Mouse (Mus musculus) limb, embryonic 12.5 days (tissue): Measurements from ENCODE around the gene Rap1b. TPM values are rescaled to one million over a fixed set of nuclear protein-coding genes. Genes with fewer than 3 reads are reported as not detected.

Source experiments
- ATAC-seq: fragments of 200-750 bp; cut with Nextera tagmentation; 2 replicates; pipeline ENCODE4 v1.8.0; 2017; ENCODE audit warnings: low read depth, moderate TSS enrichment; ENCODE audit not compliant: insufficient number of reproducible peaks, insufficient read depth, low FRiP score, low TSS enrichment
- H3K27ac ChIP-seq: fragments of 300-500 bp; sonication (generic); 2 replicates; pipeline ENCODE4 v1.5.1; 2016; ENCODE audit warnings: mild to moderate bottlenecking, moderate library complexity
- H3K27me3 ChIP-seq: fragments of 300-500 bp; sonication (generic); 2 replicates; pipeline ENCODE4 v1.6.1; 2016; ENCODE audit warnings: mild to moderate bottlenecking, moderate library complexity
- H3K36me3 ChIP-seq: fragments of 300-500 bp; sonication (generic); 2 replicates; pipeline ENCODE4 v1.6.1; 2016; ENCODE audit warnings: mild to moderate bottlenecking, moderate library complexity
- H3K4me1 ChIP-seq: fragments of 300-500 bp; sonication (generic); replicated peaks from 2 replicates; pipeline ENCODE4 v1.6.1; 2016
- H3K4me2 ChIP-seq: fragments of 300-500 bp; sonication (generic); 2 replicates; pipeline ENCODE4 v1.6.1; 2016; ENCODE audit warnings: mild to moderate bottlenecking, moderate library complexity
- H3K4me3 ChIP-seq: fragments of 300-500 bp; sonication (generic); replicated peaks from 2 replicates; pipeline ENCODE4 v1.5.1; 2016; ENCODE audit warnings: mild to moderate bottlenecking
- H3K9ac ChIP-seq: fragments of 300-500 bp; sonication (generic); replicated peaks from 2 replicates; pipeline ENCODE4 v1.6.1; 2016; ENCODE audit warnings: mild to moderate bottlenecking, moderate library complexity
- H3K9me3 ChIP-seq: fragments of 300-500 bp; sonication (generic); 2 replicates; pipeline ENCODE4 v1.6.1; 2016; ENCODE audit warnings: mild to moderate bottlenecking, moderate library complexity
- WGBS: fragments of 180-500 bp; shearing (Covaris S2); methylation state at CpG from one replicate; pipeline ENCODE4 v1.1.7; 2016; 5-methylcytosine and 5-hydroxymethylcytosine counted together
- polyA plus RNA-seq: library from polyadenylated mRNA; unstranded; fragments of >200 nt; fragmentation: Nextera tagmentation; extraction: Ambion mirVana; gene quantifications from 2 replicates; pipeline ENCODE4 v1.2.1, GENCODE M21; 2016

Rap1b gene
- polyA plus RNA-seq, 1 experiment from 2014 or later: 146 TPM

- H3K9me3 ChIP-seq: no peaks in the 10 kb centered on the region
- H3K36me3 ChIP-seq: peaks cover 96% of the 10 kb centered on the region
- no peak overlapping the region for H3K4me2 ChIP-seq
- no peak for ATAC-seq
- WGBS: 90% methylated on average over 14 of the region's 14 CpGs
- H3K4me1 ChIP-seq: no peaks in the 10 kb centered on the region
- H3K4me3 ChIP-seq: no peak overlapping the region
- H3K27ac ChIP-seq: no peak overlapping the region
- no peaks in the 10 kb centered on the region for H3K27me3 ChIP-seq
- H3K9ac ChIP-seq: no peak overlapping the region
Measured at GRCm38 (mm10) chr10:117782491-117783260, 63.2 kb downstream of the Rap1b start.

- Histone ChIP-seq H3K36me3 (peaks cover 93% of the 10 kb centered on the region), H3K9me3 (no peaks in the 10 kb centered on the region)
- WGBS: 89% methylated on average over 2 of the region's 2 CpGs
Measured at GRCm38 (mm10) chr10:117782056-117782455, 63.8 kb downstream of the Rap1b start.

GRCm38 (mm10) chr10:117781021-117781725, 64.7 kb downstream of the Rap1b start:
- H3K4me3 ChIP-seq: no peak overlapping the region
- no peaks in the 10 kb centered on the region for H3K9me3 ChIP-seq
- H3K4me1 ChIP-seq: no peaks in the 10 kb centered on the region
- no peak overlapping the region for H3K4me2 ChIP-seq
- no peak overlapping the region for H3K9ac ChIP-seq
- peaks cover 93% of the 10 kb centered on the region for H3K36me3 ChIP-seq
- ATAC-seq: no peak
- H3K27ac ChIP-seq: no peak overlapping the region
- 92% methylated on average over 17 of the region's 17 CpGs for WGBS
- H3K27me3 ChIP-seq: no peaks in the 10 kb centered on the region

More at GRCm38 (mm10) chr10:117782056-117782455, 63.8 kb downstream of the Rap1b start:
- H3K4me2 ChIP-seq: no peak overlapping the region
- H3K27ac ChIP-seq: no peak overlapping the region
- ATAC-seq: no peak
- no peak overlapping the region for H3K4me3 ChIP-seq
- no peak overlapping the region for H3K9ac ChIP-seq
- H3K4me1 ChIP-seq: no peaks in the 10 kb centered on the region
- no peaks in the 10 kb centered on the region for H3K27me3 ChIP-seq

GRCm38 (mm10) chr10:117780306-117780911, 65.4 kb downstream of the Rap1b start:
- no peak for ATAC-seq
- Histone ChIP-seq H3K36me3 (peaks cover 93% of the 10 kb centered on the region), H3K4me2 (no peak overlapping the region)

GRCm38 (mm10) chr10:117779581-117780305, 66.1 kb downstream of the Rap1b start:
- Histone ChIP-seq H3K4me1 (no peaks in the 10 kb centered on the region), H3K4me3 (no peak overlapping the region), H3K36me3 (peaks cover 93% of the 10 kb centered on the region), H3K9me3 (no peaks in the 10 kb centered on the region), H3K27ac (no peak overlapping the region), H3K9ac (no peak overlapping the region), H3K27me3 (no peaks in the 10 kb centered on the region), H3K4me2 (no peak overlapping the region)
- ATAC-seq: no peak
- 91% methylated on average over 8 of the region's 8 CpGs for WGBS

More at GRCm38 (mm10) chr10:117780306-117780911, 65.4 kb downstream of the Rap1b start:
- Histone ChIP-seq H3K27ac (no peak overlapping the region), H3K27me3 (no peaks in the 10 kb centered on the region), H3K4me1 (no peaks in the 10 kb centered on the region), H3K9me3 (no peaks in the 10 kb centered on the region), H3K9ac (no peak overlapping the region), H3K4me3 (no peak overlapping the region)
- WGBS: 88% methylated on average over 6 of the region's 6 CpGs

- Histone ChIP-seq H3K4me2 (no peak overlapping the region), H3K27me3 (no peaks in the 10 kb centered on the region), H3K4me1 (no peaks in the 10 kb centered on the region), H3K27ac (no peak overlapping the region), H3K36me3 (peaks cover 94% of the 10 kb centered on the region), H3K9me3 (no peaks in the 10 kb centered on the region), H3K4me3 (no peak overlapping the region), H3K9ac (no peak overlapping the region)
- WGBS: 86% methylated on average over 4 of the region's 4 CpGs
- ATAC-seq: no peak
Measured at GRCm38 (mm10) chr10:117778951-117779350, 66.9 kb downstream of the Rap1b start.

GRCm38 (mm10) chr10:117778328-117778910, 67.4 kb downstream of the Rap1b start:
- H3K4me1 ChIP-seq: no peaks in the 10 kb centered on the region
- H3K4me3 ChIP-seq: no peak overlapping the region
- H3K9me3 ChIP-seq: no peaks in the 10 kb centered on the region
- H3K4me2 ChIP-seq: no peak overlapping the region
- 89% methylated on average over 12 of the region's 12 CpGs for WGBS
- H3K27ac ChIP-seq: no peak overlapping the region
- peaks cover 94% of the 10 kb centered on the region for H3K36me3 ChIP-seq
- ATAC-seq: no peak
- H3K27me3 ChIP-seq: no peaks in the 10 kb centered on the region
- H3K9ac ChIP-seq: no peak overlapping the region

- no peak overlapping the region for H3K4me3 ChIP-seq
- no peaks in the 10 kb centered on the region for H3K9me3 ChIP-seq
- WGBS: 94% methylated on average over 17 of the region's 17 CpGs
- no peak overlapping the region for H3K4me2 ChIP-seq
- H3K27me3 ChIP-seq: no peaks in the 10 kb centered on the region
- peaks cover 94% of the 10 kb centered on the region for H3K36me3 ChIP-seq
- no peak overlapping the region for H3K9ac ChIP-seq
- H3K4me1 ChIP-seq: no peaks in the 10 kb centered on the region
- no peak overlapping the region for H3K27ac ChIP-seq
- no peak for ATAC-seq
Measured at GRCm38 (mm10) chr10:117777501-117778327, 68.1 kb downstream of the Rap1b start.

- Histone ChIP-seq H3K27me3 (no peaks in the 10 kb centered on the region), H3K9ac (no peak overlapping the region), H3K4me1 (no peaks in the 10 kb centered on the region), H3K36me3 (peaks cover 94% of the 10 kb centered on the region), H3K9me3 (no peaks in the 10 kb centered on the region), H3K4me3 (no peak overlapping the region), H3K27ac (no peak overlapping the region), H3K4me2 (no peak overlapping the region)
- WGBS: 94% methylated on average over 3 of the region's 3 CpGs
- ATAC-seq: no peak
Measured at GRCm38 (mm10) chr10:117777103-117777470, 68.7 kb downstream of the Rap1b start.
